Mouse (Mus musculus) liver, postnatal 0 days (tissue): Measurements from ENCODE around the gene Pvr. TPM values are rescaled to one million over a fixed set of nuclear protein-coding genes. Genes with fewer than 3 reads are reported as not detected.
A peak's percentile ranks its signal among the peaks of the same experiment; 100 is the strongest.

Experiments
- ATAC-seq: fragments of 200-750 bp; cut with Nextera tagmentation; 2 replicates; pipeline ENCODE4 v1.8.0; 2017; ENCODE audit warnings: mild to moderate bottlenecking, moderate library complexity
- DNase-seq: peaks from one replicate; pipeline ENCODE4 v3.0.0-alpha.2; 2016
- H3K27ac ChIP-seq: fragments of 300-500 bp; sonication (generic); 2 replicates; pipeline ENCODE4 v1.5.1; 2014; ENCODE audit warnings: antibody characterized with exemption, moderate library complexity, mild to moderate bottlenecking, low read depth
- H3K27me3 ChIP-seq: fragments of 300-500 bp; sonication (generic); 2 replicates; pipeline ENCODE4 v1.6.1; 2014; ENCODE audit warnings: low read length, control low read depth, mixed read lengths; ENCODE audit not compliant: insufficient read depth
- H3K36me3 ChIP-seq: fragments of 300-500 bp; sonication (generic); replicated peaks from 2 replicates; pipeline ENCODE4 v1.6.1; 2014; ENCODE audit warnings: mild to moderate bottlenecking, control low read depth, low read length, moderate library complexity, mixed read lengths; ENCODE audit not compliant: insufficient read depth
- H3K4me1 ChIP-seq: fragments of 300-500 bp; sonication (generic); 2 replicates; pipeline ENCODE4 v1.6.1; 2014; ENCODE audit warnings: antibody characterized with exemption, mild to moderate bottlenecking, control low read depth; ENCODE audit not compliant: insufficient read depth
- H3K4me2 ChIP-seq: fragments of 300-500 bp; sonication (generic); 2 replicates; pipeline ENCODE4 v1.6.1; 2014; ENCODE audit warnings: low read depth, mild to moderate bottlenecking, low read length, moderate library complexity, mixed read lengths
- H3K4me3 ChIP-seq: fragments of 300-500 bp; sonication (generic); 2 replicates; pipeline ENCODE4 v1.5.1; 2014; ENCODE audit warnings: low read depth, low read length
- H3K9ac ChIP-seq: fragments of 300-500 bp; sonication (generic); replicated peaks from 2 replicates; pipeline ENCODE4 v1.6.1; 2014; ENCODE audit warnings: mild to moderate bottlenecking, moderate library complexity
- H3K9me3 ChIP-seq: fragments of 300-500 bp; sonication (generic); 2 replicates; pipeline ENCODE4 v1.6.1; 2016; ENCODE audit warnings: mild to moderate bottlenecking, control low read depth, low read length, mixed read lengths
- CTCF ChIP-seq: sonication (generic); IDR thresholded peaks from 2 replicates; pipeline ENCODE4 v1.5.1; 2016; ENCODE audit warnings: antibody characterized with exemption, low read depth
- EP300 ChIP-seq: IDR thresholded peaks from 2 replicates; pipeline ENCODE4 v1.6.1; 2016; ENCODE audit warnings: antibody characterized with exemption, low read depth, mild to moderate bottlenecking
- WGBS: fragments of 180-500 bp; shearing (Covaris S2); extraction: QIAGEN DNeasy Blood & Tissue Kit; methylation state at CpG from one replicate; pipeline ENCODE4 v1.1.7; 2014; ENCODE audit not compliant: insufficient replicate concordance; 5-methylcytosine and 5-hydroxymethylcytosine counted together
- polyA plus RNA-seq: library from polyadenylated mRNA; unstranded; fragments of >200 nt; fragmentation: Nextera tagmentation; extraction: Ambion mirVana; gene quantifications from 2 replicates; pipeline ENCODE4 v1.2.1, GENCODE M21; 2015

The Pvr gene
- polyA plus RNA-seq, 1 experiment from 2014 or later: 3.0 TPM

DNA sequence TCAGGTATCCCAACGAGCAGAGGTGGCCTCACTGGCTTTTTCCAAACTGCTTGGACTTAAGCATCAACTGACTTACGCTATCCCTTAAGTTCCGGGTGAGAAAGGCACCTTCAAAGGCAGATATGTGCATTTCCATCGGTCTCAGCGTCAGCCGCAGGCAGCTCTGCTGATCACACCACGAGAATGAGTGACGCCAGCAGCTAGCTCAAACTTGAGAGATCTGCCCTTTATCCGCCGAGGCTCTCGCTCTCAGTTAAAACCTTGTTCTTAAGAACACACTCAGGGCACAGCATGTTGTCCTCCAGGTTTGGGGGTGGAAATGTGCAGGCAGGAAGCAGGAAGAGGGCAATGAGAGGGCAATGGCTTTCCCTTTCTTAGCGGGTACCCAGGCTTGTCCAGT lies 28.0 kb upstream of the Pvr start:
- DNase-seq (no peak), ATAC-seq (no peak)
- Histone ChIP-seq H3K4me2 (no peak overlapping the region), H3K9me3 (no peaks in the 10 kb centered on the region), H3K27me3 (no peaks in the 10 kb centered on the region), H3K4me1 (no peaks in the 10 kb centered on the region), H3K4me3 (no peak overlapping the region), H3K36me3 (no peaks in the 10 kb centered on the region), H3K9ac (no peak overlapping the region), H3K27ac (no peak overlapping the region)
- 81% methylated on average over 12 of the region's 12 CpGs for WGBS
- TF ChIP-seq CTCF: no peak
- no peak for TF ChIP-seq EP300

DNA sequence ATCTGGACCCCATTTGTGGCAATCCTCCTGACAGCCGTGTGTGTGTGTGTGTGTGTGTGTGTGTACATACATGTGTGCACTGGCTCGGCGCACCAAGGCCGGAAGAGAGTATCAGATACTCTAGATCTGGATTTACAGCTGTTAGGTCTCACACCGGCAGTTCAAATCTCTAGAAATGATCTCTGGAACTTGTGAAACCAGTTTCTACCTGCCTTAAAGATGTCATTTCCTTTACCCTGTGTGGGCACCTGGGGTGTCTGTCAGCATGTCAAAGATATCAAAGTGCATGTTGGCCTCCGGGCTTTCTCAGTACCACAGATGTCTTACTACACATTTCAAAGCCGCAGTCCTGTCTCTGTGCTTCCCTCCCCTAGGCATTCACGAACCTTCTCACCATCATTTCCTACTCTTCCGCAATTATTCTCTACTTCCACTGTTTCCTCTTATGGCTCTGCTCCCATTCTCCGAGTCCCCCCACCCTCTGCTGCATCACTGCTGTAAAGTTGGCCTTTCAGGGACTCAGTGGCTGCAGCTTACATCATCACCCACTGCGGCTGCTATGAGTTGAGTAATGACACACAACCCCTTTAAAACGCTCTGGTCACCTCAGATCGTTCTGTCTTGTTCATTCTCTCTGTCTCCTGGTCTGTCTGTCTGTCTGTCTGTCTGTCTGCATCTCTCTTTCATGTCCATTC lies 25.0 kb upstream of the Pvr start:
- Histone ChIP-seq H3K36me3 (no peaks in the 10 kb centered on the region), H3K9ac (no peak overlapping the region), H3K4me1 (no peaks in the 10 kb centered on the region), H3K27me3 (no peaks in the 10 kb centered on the region), H3K4me3 (no peak overlapping the region), H3K9me3 (no peaks in the 10 kb centered on the region), H3K27ac (no peak overlapping the region), H3K4me2 (no peak overlapping the region)
- 68% methylated on average over 13 of the region's 13 CpGs for WGBS
- ATAC-seq: no peak
- TF ChIP-seq CTCF: no peak
- TF ChIP-seq EP300: no peak
- no peak for DNase-seq

DNA sequence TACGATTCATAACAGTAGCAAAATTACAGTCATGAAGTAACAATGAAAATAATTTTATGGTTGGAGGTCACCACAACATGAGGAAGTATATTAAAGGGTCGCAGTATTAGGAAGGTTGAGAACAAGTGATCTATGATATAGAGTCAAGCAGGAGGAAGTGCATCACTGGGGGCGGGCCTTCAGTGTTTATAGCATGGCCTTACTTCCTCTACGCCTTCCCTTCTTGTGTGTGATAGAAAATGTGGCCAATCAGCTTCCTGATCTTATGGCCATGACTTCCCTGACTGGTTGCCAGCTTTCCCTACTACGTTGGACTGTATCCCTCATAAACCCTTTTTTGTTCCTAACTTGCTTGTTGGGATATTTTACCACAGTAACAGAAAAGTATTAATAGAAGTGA lies 24.2 kb upstream of the Pvr start:
- Histone ChIP-seq H3K9ac (no peak overlapping the region), H3K27me3 (no peaks in the 10 kb centered on the region), H3K36me3 (no peaks in the 10 kb centered on the region), H3K9me3 (no peaks in the 10 kb centered on the region), H3K4me3 (no peak overlapping the region), H3K27ac (no peak overlapping the region), H3K4me1 (0 out of 2 replicates have a peak, but pooled peaks cover 3% of the 10 kb centered on the region), H3K4me2 (no peak overlapping the region)
- no peak for ATAC-seq
- no peak for DNase-seq
- no peak for TF ChIP-seq EP300
- TF ChIP-seq CTCF: no peak
- WGBS: 65% methylated on average over 5 of the region's 5 CpGs

DNA sequence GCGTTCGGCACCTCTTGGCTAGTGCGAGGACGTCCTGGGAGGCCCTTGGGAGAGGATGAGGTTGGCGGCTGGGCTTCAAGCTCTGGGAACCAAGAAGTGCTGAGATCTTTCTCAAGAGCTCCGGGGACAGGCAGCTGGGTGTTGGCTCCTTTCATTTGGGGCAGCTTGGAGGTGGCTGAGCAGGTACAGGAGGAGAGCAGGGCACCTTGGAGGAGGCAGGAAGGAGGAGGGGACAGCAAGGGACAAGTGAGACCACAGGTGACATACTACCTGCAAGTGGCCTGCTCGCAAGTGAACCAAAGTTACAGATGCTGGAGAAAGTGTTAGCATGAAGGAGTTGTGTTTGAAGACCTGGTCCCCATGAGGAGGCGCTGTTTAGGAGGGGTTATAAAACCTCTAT lies 23.7 kb upstream of the Pvr start:
- Histone ChIP-seq H3K27me3 (no peaks in the 10 kb centered on the region), H3K4me3 (no peak overlapping the region), H3K4me1 (0 out of 2 replicates have a peak, but pooled peaks cover 3% of the 10 kb centered on the region), H3K9me3 (no peaks in the 10 kb centered on the region), H3K9ac (no peak overlapping the region), H3K4me2 (no peak overlapping the region), H3K27ac (no peak overlapping the region), H3K36me3 (no peaks in the 10 kb centered on the region)
- 86% methylated on average over 8 of the region's 8 CpGs for WGBS
- DNase-seq (no peak), ATAC-seq (no peak)
- TF ChIP-seq EP300 (no peak), CTCF (no peak)

DNA sequence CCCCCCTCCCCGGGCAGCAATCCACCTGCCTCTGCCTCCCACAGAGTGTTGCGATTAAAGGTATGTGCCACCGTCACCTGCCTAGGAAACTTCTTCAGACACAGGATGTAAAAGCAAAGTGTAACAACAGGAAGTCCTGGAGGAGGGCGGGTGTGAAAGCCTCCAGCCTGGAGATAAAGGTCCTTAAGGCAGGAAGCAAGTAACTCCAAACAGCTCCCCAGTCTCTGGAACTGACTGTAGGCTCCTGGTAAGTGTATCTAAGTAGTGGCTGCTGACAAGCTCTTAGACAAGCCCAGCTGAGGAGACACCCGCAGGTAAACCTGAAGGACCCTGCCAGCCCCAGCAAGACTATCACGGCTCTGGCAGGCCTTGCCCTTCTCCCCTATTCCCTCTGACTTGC lies 19.3 kb upstream of the Pvr start:
- H3K4me2 ChIP-seq: peak overlapping the region; percentile 49; the same call in 1 of the 2 replicates

DNA sequence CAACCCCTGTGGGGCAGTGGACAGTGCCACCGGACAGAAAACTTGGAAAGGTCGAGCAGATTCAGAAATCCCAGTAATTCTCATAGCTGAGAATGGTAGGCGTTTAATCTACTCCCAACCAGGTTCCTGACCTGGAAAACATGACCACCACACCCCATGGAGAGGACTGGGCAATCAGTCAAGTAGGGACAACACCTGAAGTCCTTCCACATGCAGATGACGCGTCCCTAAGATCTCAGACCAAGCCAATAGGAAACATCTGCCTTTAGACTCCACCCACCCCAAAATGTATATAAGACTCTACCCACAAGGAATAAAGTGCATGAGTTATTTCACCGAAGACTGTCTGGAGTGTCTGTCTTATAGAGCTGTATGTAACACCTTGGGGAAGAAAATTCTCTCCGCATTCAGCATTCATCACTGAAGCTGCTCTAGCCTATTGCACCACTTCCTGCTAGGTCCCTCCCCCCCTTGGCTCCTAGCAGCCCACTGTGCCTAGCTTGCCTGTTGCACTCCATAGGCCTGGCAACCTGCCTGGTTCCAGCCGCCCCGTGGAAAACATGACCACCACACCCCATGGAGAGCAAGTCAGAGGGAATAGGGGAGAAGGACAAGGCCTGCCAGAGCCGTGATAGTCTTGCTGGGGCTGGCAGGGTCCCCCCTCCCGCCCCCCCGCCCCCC lies 18.7 kb upstream of the Pvr start:
- no peaks in the 10 kb centered on the region for H3K27me3 ChIP-seq
- no peaks in the 10 kb centered on the region for H3K9me3 ChIP-seq
- TF ChIP-seq EP300: no peak
- TF ChIP-seq CTCF: no peak
- no peak overlapping the region for H3K9ac ChIP-seq
- DNase-seq (peak; percentile 71), ATAC-seq (peak; percentile 79)
- H3K4me2 ChIP-seq: peak overlapping the region; percentile 49
- H3K4me1 ChIP-seq: 0 out of 2 replicates have a peak, but pooled peaks cover 11% of the 10 kb centered on the region
- no peak overlapping the region for H3K4me3 ChIP-seq
- no peak overlapping the region for H3K27ac ChIP-seq
- WGBS: 39% methylated on average over 11 of the region's 12 CpGs
- no peaks in the 10 kb centered on the region for H3K36me3 ChIP-seq

More for the DNA sequence above, 19.3 kb upstream of the Pvr start:
- ATAC-seq (peak; percentile 16), DNase-seq (no peak)
- no peak overlapping the region for H3K9ac ChIP-seq
- H3K27ac ChIP-seq: peak overlapping the region; percentile 60
- no peaks in the 10 kb centered on the region for H3K9me3 ChIP-seq
- TF ChIP-seq EP300: no peak
- no peak for TF ChIP-seq CTCF
- H3K4me3 ChIP-seq: no peak overlapping the region
- H3K36me3 ChIP-seq: no peaks in the 10 kb centered on the region
- H3K4me1 ChIP-seq: 0 out of 2 replicates have a peak, but pooled peaks cover 10% of the 10 kb centered on the region
- H3K27me3 ChIP-seq: no peaks in the 10 kb centered on the region
- 23% methylated on average over 5 of the region's 6 CpGs for WGBS
